Mouse (Mus musculus): Measurements from ENCODE around the gene Nfil3.

The Nfil3 gene

GRCm38 (mm10) chr13:52929209-52930171 lies 51.4 kb downstream of the Nfil3 start, which contains the start of gene Auh:
Gene Auh (minus strand): TSS chr13:52929681.
- peak; percentile 85 for DNase-seq

- peak; percentile 34 for DNase-seq
These were observed 52.5 kb downstream of the Nfil3 start for GRCm38 (mm10) chr13:52928392-52928791.

- DNase-seq, result no peak
These were observed 56.4 kb downstream of the Nfil3 start for GRCm38 (mm10) chr13:52924457-52924856.

- no peak for DNase-seq
These were observed 58.9 kb downstream of the Nfil3 start for GRCm38 (mm10) chr13:52921966-52922365.

- DNase-seq, result no peak
These were observed 59.6 kb downstream of the Nfil3 start for GRCm38 (mm10) chr13:52921065-52921825.

GRCm38 (mm10) chr13:52919790-52920352 lies 61.0 kb downstream of the Nfil3 start:
- DNase-seq, result no peak

- DNase-seq, result no peak
These were observed 62.5 kb downstream of the Nfil3 start for GRCm38 (mm10) chr13:52918333-52918732.
